Comparison of ENCODE assay signal across 8 mouse cellular contexts in genomic region chr2:36103069-36103554, GRCm38 (mm10). TPM values are rescaled to one million over a fixed set of nuclear protein-coding genes. Genes with fewer than 3 reads are reported as not detected.
DNase-seq lines count a peak whose midpoint lies in the region; ATAC-seq and TF ChIP-seq lines count a peak whose summit lies in the region.

No protein-coding gene starts in this region.

- WGBS in forebrain, embryonic 15.5 days, result 1% methylated on average over 21 of the region's 21 CpGs
- 3% methylated on average over 21 of the region's 21 CpGs for WGBS in liver, embryonic 13.5 days (ENCODE audit: insufficient replicate concordance)

- intact Hi-C loops in heart, postnatal 10 days (cut with DNase I), result loop anchor here (5.0 to 10.0 kb wide), 3 partner anchors 91 to 172 kb away; no protein-coding TSS in a partner anchor

- peak; percentile 89 for DNase-seq in heart, adult 11 months
- DNase-seq in heart, postnatal 10 days, result no peak
- DNase-seq in liver, embryonic 13.5 days, result no peak
- no peak for DNase-seq in left cerebral cortex, adult 9 months (ENCODE audit: low spot score in 2 of 2)
- no peak for DNase-seq in thymus, postnatal 14 days
- DNase-seq in frontal cortex, postnatal 10 days (ENCODE audit: low spot score in 2 of 2), result no peak

- peak overlapping the region; percentile 52 for H3K4me2 ChIP-seq in forebrain, embryonic 15.5 days (replicated peaks)
- H3K4me2 ChIP-seq in liver, embryonic 13.5 days, result peak overlapping the region; percentile 38

- H3K4me3 ChIP-seq in E14TG2a.4 (replicated peaks; ENCODE audit: low read length), result peak overlapping the region; percentile 68
- peak overlapping the region; percentile 43 for H3K4me3 ChIP-seq in forebrain, embryonic 15.5 days
- peak overlapping the region; percentile 18 for H3K4me3 ChIP-seq in liver, embryonic 13.5 days (replicated peaks)

- peak overlapping the region; percentile 35; the same call in 1 of the 2 replicates for H3K9ac ChIP-seq in forebrain, embryonic 15.5 days (replicated peaks)
- H3K9ac ChIP-seq in liver, embryonic 13.5 days, result no peak overlapping the region

- peak overlapping the region; percentile 90 for H3K27ac ChIP-seq in forebrain, embryonic 15.5 days (replicated peaks)
- H3K27ac ChIP-seq in liver, embryonic 13.5 days, result no peak overlapping the region

- no peak for TF ChIP-seq CTCF in E14TG2a.4 (conservative IDR thresholded peaks at IDR 0.05; ENCODE audit: low read length)

- H3K9me3 ChIP-seq in E14TG2a.4 (ENCODE audit: low read length), result no peaks in the 10 kb centered on the region
- H3K9me3 ChIP-seq in forebrain, embryonic 15.5 days, result no peaks in the 10 kb centered on the region
- H3K9me3 ChIP-seq in liver, embryonic 13.5 days (replicated peaks), result no peaks in the 10 kb centered on the region

- H3K36me3 ChIP-seq in E14TG2a.4 (ENCODE audit: insufficient read depth, low read length), result no peaks in the 10 kb centered on the region
- no peaks in the 10 kb centered on the region for H3K36me3 ChIP-seq in forebrain, embryonic 15.5 days
- no peaks in the 10 kb centered on the region for H3K36me3 ChIP-seq in liver, embryonic 13.5 days

- peaks cover 55% of the 10 kb centered on the region for H3K4me1 ChIP-seq in E14TG2a.4 (replicated peaks; ENCODE audit: low read depth, low read length)
- H3K4me1 ChIP-seq in forebrain, embryonic 15.5 days, result peaks cover 33% of the 10 kb centered on the region
- H3K4me1 ChIP-seq in liver, embryonic 13.5 days (replicated peaks), result peaks cover 16% of the 10 kb centered on the region

- peaks cover 99% of the 10 kb centered on the region for H3K27me3 ChIP-seq in E14TG2a.4 (ENCODE audit: insufficient read depth, low read length)
- H3K27me3 ChIP-seq in forebrain, embryonic 15.5 days, result peaks cover 90% of the 10 kb centered on the region
- peaks cover 100% of the 10 kb centered on the region for H3K27me3 ChIP-seq in liver, embryonic 13.5 days

- ATAC-seq in forebrain, embryonic 15.5 days (replicated peaks), result no peak
- no peak for ATAC-seq in liver, embryonic 13.5 days (ENCODE audit: low read depth)

RNA-seq across cellular contexts. Expression of gene Lhx6, which starts 2.1 kb away (rescaled TPM):
- 10 to 100 TPM; 10.1 to 10.3 TPM for total RNA-seq in heart, postnatal 10 days (2021)
- polyA plus RNA-seq in forebrain, embryonic 15.5 days (2015; fragmentation: Nextera tagmentation; extraction: Ambion mirVana), result 36.3 and 36.8 TPM in 2 replicates
- polyA plus RNA-seq in liver, embryonic 13.5 days (2015; fragmentation: Nextera tagmentation; extraction: Ambion mirVana), result 0.16 and 0.19 TPM in 2 replicates

RNA-seq across cellular contexts. Expression of gene Mrrf, which starts 33.1 kb away (rescaled TPM):
- 10 to 100 TPM; 40.2 to 40.6 TPM for total RNA-seq in heart, postnatal 10 days (2021)
- 21.4 and 24.1 TPM in 2 replicates for polyA plus RNA-seq in forebrain, embryonic 15.5 days (2015; fragmentation: Nextera tagmentation; extraction: Ambion mirVana)
- polyA plus RNA-seq in liver, embryonic 13.5 days (2015; fragmentation: Nextera tagmentation; extraction: Ambion mirVana), result 21.5 and 22.8 TPM in 2 replicates

RNA-seq across cellular contexts. Expression of gene Rbm18, which starts 33.5 kb away (rescaled TPM):
- 10 to 100 TPM; 41.7 TPM for total RNA-seq in heart, postnatal 10 days (2021)
- 149 and 164 TPM in 2 replicates for polyA plus RNA-seq in forebrain, embryonic 15.5 days (2015; fragmentation: Nextera tagmentation; extraction: Ambion mirVana)
- 23.6 and 27.2 TPM in 2 replicates for polyA plus RNA-seq in liver, embryonic 13.5 days (2015; fragmentation: Nextera tagmentation; extraction: Ambion mirVana)

RNA-seq across cellular contexts. Expression of gene Morn5, which starts 53.9 kb away (rescaled TPM):
- not detected for total RNA-seq in heart, postnatal 10 days (2021)
- 1.7 and 2.5 TPM in 2 replicates for polyA plus RNA-seq in forebrain, embryonic 15.5 days (2015; fragmentation: Nextera tagmentation; extraction: Ambion mirVana)
- not detected in 2 replicates for polyA plus RNA-seq in liver, embryonic 13.5 days (2015; fragmentation: Nextera tagmentation; extraction: Ambion mirVana)

RNA-seq across cellular contexts. Expression of gene Ndufa8, which starts 53.9 kb away (rescaled TPM):
- total RNA-seq in heart, postnatal 10 days (2021), result 100 to 1,000 TPM; 550 to 581 TPM
- 259 and 263 TPM in 2 replicates for polyA plus RNA-seq in forebrain, embryonic 15.5 days (2015; fragmentation: Nextera tagmentation; extraction: Ambion mirVana)
- polyA plus RNA-seq in liver, embryonic 13.5 days (2015; fragmentation: Nextera tagmentation; extraction: Ambion mirVana), result 152 and 156 TPM in 2 replicates

Comparison
In these comparisons a context has a peak if more than half of its experiments do, and no peak if none do; other contexts are left out.
1. H3K4me3 ChIP-seq: peak in every context shown above with its lines; median percentile 68 in E14TG2a.4; 43 in forebrain, embryonic 15.5 days; 18 in liver, embryonic 13.5 days.
2. RNA of gene Lhx6, which starts 2.1 kb away (polyA plus RNA-seq): 36.3 to 36.8 TPM in forebrain, embryonic 15.5 days; 0.16 to 0.19 TPM in liver, embryonic 13.5 days; every median in the first group is over 10 times any median in the second.